16 mouse cellular contexts compared by ENCODE assay signal in the genomic region with DNA sequence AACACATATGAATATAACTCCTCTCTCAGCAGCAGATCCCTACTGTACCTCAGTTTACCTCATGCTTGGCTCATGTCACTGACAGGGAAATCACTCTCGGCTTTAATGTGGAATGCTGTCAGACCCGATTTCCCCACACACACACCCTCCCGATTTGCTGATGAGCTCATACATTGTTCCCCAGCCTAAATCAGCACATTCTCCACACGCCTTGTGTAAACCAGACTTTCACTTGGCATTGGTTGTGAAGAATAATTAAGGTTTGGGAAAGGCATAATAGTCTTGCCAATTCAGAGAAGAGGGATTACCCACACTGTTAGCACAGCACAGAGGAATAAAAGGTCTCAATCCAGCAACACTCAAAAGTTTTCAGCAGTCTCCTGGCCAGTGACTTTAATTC.
DNase-seq lines count a peak whose midpoint lies in the region; ATAC-seq and TF ChIP-seq lines count a peak whose summit lies in the region.
"Had no signal": no experiment of that assay in that cellular context is flagged by ENCODE, and none has a peak within 500 bp of the region (broad histone marks: within the 10 kb centered on the region; RNA-seq: fewer than 3 reads in every experiment).

No protein-coding gene starts in this region.

- 50% methylated on average over 4 of the region's 4 CpGs for WGBS in limb, embryonic 14.5 days
- 49% methylated on average over 4 of the region's 4 CpGs for WGBS in stomach, embryonic 16.5 days

- H3K4me2 ChIP-seq in limb, embryonic 14.5 days (replicated peaks; ENCODE audit: low read depth, low read length, severe bottlenecking): no peak overlapping the region
- no peak overlapping the region for H3K4me2 ChIP-seq in stomach, embryonic 16.5 days (ENCODE audit: low read depth, low read length)
- H3K4me2 ChIP-seq: hindbrain, embryonic 15.5 days; liver, embryonic 15.5 days had no signal

- H3K27ac ChIP-seq in limb, embryonic 14.5 days (replicated peaks; ENCODE audit: low read depth, low read length): no peak overlapping the region
- H3K27ac ChIP-seq in stomach, embryonic 16.5 days (ENCODE audit: low read length): peak overlapping the region; percentile 58; the same call in 1 of the 2 replicates
- H3K27ac ChIP-seq: hindbrain, embryonic 15.5 days; layer of hippocampus, adult 2 months; liver, embryonic 15.5 days had no signal

- no peak overlapping the region for H3K9ac ChIP-seq in limb, embryonic 14.5 days (ENCODE audit: low read depth, low read length, severe bottlenecking)
- H3K9ac ChIP-seq in stomach, embryonic 16.5 days (ENCODE audit: low read length): no peak overlapping the region
- H3K9ac ChIP-seq: hindbrain, embryonic 15.5 days; liver, embryonic 15.5 days had no signal

- no peaks in the 10 kb centered on the region for H3K9me3 ChIP-seq in limb, embryonic 14.5 days (ENCODE audit: control insufficient read depth, low read length)
- no peaks in the 10 kb centered on the region for H3K9me3 ChIP-seq in stomach, embryonic 16.5 days (replicated peaks; ENCODE audit: control insufficient read depth, low read length)
- H3K9me3 ChIP-seq: hindbrain, embryonic 15.5 days; liver, embryonic 15.5 days had no signal

- H3K4me1 ChIP-seq in limb, embryonic 14.5 days (ENCODE audit: control insufficient read depth, insufficient read depth, low read length): 0 out of 2 replicates have a peak, but pooled peaks cover 10% of the 10 kb centered on the region
- H3K4me1 ChIP-seq in stomach, embryonic 16.5 days (ENCODE audit: control insufficient read depth, insufficient read depth, low read length): 0 out of 2 replicates have a peak, but pooled peaks cover 4% of the 10 kb centered on the region
- H3K4me1 ChIP-seq: hindbrain, embryonic 15.5 days; liver, embryonic 15.5 days had no signal

- H3K4me3 ChIP-seq in limb, embryonic 14.5 days (replicated peaks; ENCODE audit: low read length): no peak overlapping the region
- H3K4me3 ChIP-seq in stomach, embryonic 16.5 days (replicated peaks; ENCODE audit: low read length): no peak overlapping the region
- H3K4me3 ChIP-seq: hindbrain, embryonic 15.5 days; layer of hippocampus, adult 2 months; liver, embryonic 15.5 days had no signal

- peak; percentile 77 for DNase-seq in heart, adult 11 months
- DNase-seq in heart, postnatal 25 days (ENCODE audit: low spot score): no peak
- DNase-seq in lung, postnatal 10 days: peak; percentile 5
- DNase-seq in lung, adult 18-20 months: no peak
- DNase-seq in limb, embryonic 14.5 days (ENCODE audit: low spot score): peak; percentile 21
- no peak for DNase-seq in spleen, postnatal 4 days (ENCODE audit: low spot score in 2 of 2)
- DNase-seq in c-Kit-positive CD71-positive TER-119-positive erythroid progenitor cells, embryonic 14.5 days (ENCODE audit: low spot score): no peak
- DNase-seq: cerebellum, postnatal 10 days; kidney, adult 9 months; retina, postnatal 1 day; thymus, postnatal 14 days had no signal

- TF ChIP-seq POLR2A in limb, embryonic 14.5 days (IDR thresholded peaks at IDR 0.05; ENCODE audit: borderline replicate concordance, extremely low read depth, insufficient read depth, insufficient read length): no peak

- no peak for ATAC-seq in limb, embryonic 14.5 days (ENCODE audit: low FRiP score, low read depth)
- peak; percentile 83 for ATAC-seq in stomach, embryonic 16.5 days (ENCODE audit: insufficient read depth, low FRiP score)
- ATAC-seq: activated CD4-positive, CD25-positive, alpha-beta regulatory T cell, adult 4 months had no signal

- intact Hi-C loops in heart, postnatal 25 days (cut with DNase I): no loop called here

- H3K36me3 ChIP-seq in limb, embryonic 14.5 days (ENCODE audit: control insufficient read depth, insufficient read depth, low read length): no peaks in the 10 kb centered on the region
- H3K36me3 ChIP-seq in stomach, embryonic 16.5 days (ENCODE audit: control insufficient read depth, insufficient read depth, low read length): no peaks in the 10 kb centered on the region
- H3K36me3 ChIP-seq: hindbrain, embryonic 15.5 days; liver, embryonic 15.5 days had no signal

- H3K27me3 ChIP-seq in limb, embryonic 14.5 days (ENCODE audit: control insufficient read depth, insufficient read depth, low read length): no peaks in the 10 kb centered on the region
- H3K27me3 ChIP-seq in stomach, embryonic 16.5 days (ENCODE audit: control insufficient read depth, insufficient read depth, low read length): no peaks in the 10 kb centered on the region
- H3K27me3 ChIP-seq: hindbrain, embryonic 15.5 days; liver, embryonic 15.5 days had no signal

Comparison
In these comparisons a context has a peak if more than half of its experiments do, and no peak if none do; other contexts are left out.
1. DNase-seq: peak in heart, adult 11 months (single experiment), lung, postnatal 10 days (single experiment) and limb, embryonic 14.5 days (single experiment); none in heart, postnatal 25 days (single experiment), lung, adult 18-20 months (0 of 2), spleen, postnatal 4 days (0 of 2) and c-Kit-positive CD71-positive TER-119-positive erythroid progenitor cells, embryonic 14.5 days (single experiment).